Mouse (Mus musculus) layer of hippocampus, adult 9-10 months (tissue): ENCODE measurements around the gene Cds2.
"Not testable (repeated sequence)": the region's sequence is repeated elsewhere in the genome, so short reads cannot be mapped to it uniquely, and the experiment has no call there.

Source experiments
- DNase-seq: peaks from one replicate; pipeline ENCODE4 v3.0.0; 2022; ENCODE audit warnings: low spot score

Gene Cds2

GRCm38 (mm10) chr2:132266086-132266485 is 3.1 kb downstream of the Cds2 start:
- DNase-seq = no peak

- no peak for DNase-seq
Observed at GRCm38 (mm10) chr2:132269217-132269616, 6.3 kb downstream of the Cds2 start.

GRCm38 (mm10) chr2:132270331-132270951 is 7.5 kb downstream of the Cds2 start:
- no peak for DNase-seq

- no peak for DNase-seq
Observed at GRCm38 (mm10) chr2:132272694-132273389, 9.9 kb downstream of the Cds2 start.

- DNase-seq = no peak
Observed at GRCm38 (mm10) chr2:132275527-132275926, 12.6 kb downstream of the Cds2 start.

GRCm38 (mm10) chr2:132276249-132276648 is 13.3 kb downstream of the Cds2 start:
- no peak for DNase-seq

GRCm38 (mm10) chr2:132278273-132278853 is 15.4 kb downstream of the Cds2 start:
- DNase-seq = no peak

GRCm38 (mm10) chr2:132279336-132279882 is 16.5 kb downstream of the Cds2 start:
- no peak for DNase-seq

GRCm38 (mm10) chr2:132279978-132280377 is 17.0 kb downstream of the Cds2 start:
- no peak for DNase-seq

GRCm38 (mm10) chr2:132280518-132281120 is 17.7 kb downstream of the Cds2 start:
- DNase-seq = no peak

GRCm38 (mm10) chr2:132281560-132282452 is 18.9 kb downstream of the Cds2 start:
- DNase-seq = no peak

- DNase-seq = no peak
Observed at GRCm38 (mm10) chr2:132282453-132283174, 19.7 kb downstream of the Cds2 start.

GRCm38 (mm10) chr2:132283236-132284070 is 20.5 kb downstream of the Cds2 start:
- no peak for DNase-seq

GRCm38 (mm10) chr2:132284492-132285139 is 21.7 kb downstream of the Cds2 start:
- DNase-seq = no peak

GRCm38 (mm10) chr2:132285722-132286121 is 22.8 kb downstream of the Cds2 start:
- DNase-seq = not testable (repeated sequence)

- DNase-seq = no peak
Observed at GRCm38 (mm10) chr2:132286376-132287076, 23.6 kb downstream of the Cds2 start.

GRCm38 (mm10) chr2:132289213-132289612 is 26.3 kb downstream of the Cds2 start:
- DNase-seq = not testable (repeated sequence)

- no peak for DNase-seq
Observed at GRCm38 (mm10) chr2:132290808-132291207, 27.9 kb downstream of the Cds2 start.

- no peak for DNase-seq
Observed at GRCm38 (mm10) chr2:132291265-132291664, 28.3 kb downstream of the Cds2 start.
